Mouse (Mus musculus) lung, postnatal 0 days (tissue): ENCODE data around the gene Tbc1d10c.

Experiments
- CTCF ChIP-seq: IDR thresholded peaks from 2 replicates; pipeline ENCODE4 v1.5.1; 2016; ENCODE audit warnings: antibody characterized with exemption, mild to moderate bottlenecking
- EP300 ChIP-seq: IDR thresholded peaks from 2 replicates; pipeline ENCODE4 v1.6.1; 2016; ENCODE audit warnings: antibody characterized with exemption, mild to moderate bottlenecking, control low read depth

DNA sequence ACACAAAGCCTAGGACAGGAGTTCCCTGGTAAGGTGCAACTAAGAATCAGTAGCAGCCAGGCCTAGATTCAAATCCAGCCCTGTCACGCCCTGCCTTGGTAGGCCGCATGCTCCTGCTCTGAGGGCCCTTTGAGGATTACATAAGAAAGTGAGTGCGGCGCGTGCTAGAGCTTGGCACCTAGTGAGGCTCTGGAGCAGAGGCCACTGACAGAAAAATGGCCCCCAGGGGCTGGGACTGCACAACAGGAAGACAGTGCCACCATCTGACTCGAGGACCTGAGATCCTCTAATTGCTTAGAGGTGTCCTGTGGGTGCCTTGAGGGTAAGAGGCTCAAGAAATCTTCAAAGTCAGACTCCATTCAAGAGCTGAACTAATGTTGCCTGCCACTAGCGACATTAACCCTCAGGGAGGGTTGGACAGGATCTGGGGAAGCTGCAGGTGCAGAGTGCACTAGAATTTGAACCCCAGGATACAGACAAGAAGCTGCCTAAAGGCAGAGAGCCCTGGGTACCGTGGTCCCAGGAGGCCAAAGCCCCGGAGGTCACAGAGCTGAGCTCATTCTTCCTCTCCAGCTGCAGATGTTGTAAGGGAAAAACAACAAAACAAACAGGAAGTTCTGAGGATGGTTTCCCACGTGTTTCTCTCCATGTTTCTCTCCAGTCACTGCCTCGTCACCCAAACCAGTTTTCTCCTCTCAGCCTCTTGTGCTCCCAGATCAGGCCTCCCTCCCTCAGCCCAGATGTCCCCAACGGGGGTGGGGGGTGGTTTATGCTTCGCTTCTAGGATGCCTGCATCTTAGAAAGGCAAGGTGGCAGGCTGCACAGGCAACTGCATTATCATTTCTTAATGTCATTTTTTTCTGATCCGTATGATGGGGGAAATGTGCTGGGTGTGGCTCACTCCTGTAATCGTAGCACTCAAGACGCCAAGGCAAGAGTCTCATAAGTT lies 46.3 kb downstream of the Tbc1d10c start:
- TF ChIP-seq CTCF (no peak), EP300 (no peak)
